Mouse (Mus musculus): ENCODE data around the gene Ghsr.

GRCm38 (mm10) chr3:27340757-27341156 is 30.4 kb upstream of the Ghsr start:
- no peak for TF ChIP-seq CTCF (IDR thresholded peaks at IDR 0.05; ENCODE audit: low read depth)
- no peak for TF ChIP-seq EP300 (IDR thresholded peaks at IDR 0.05; ENCODE audit: low read depth)
